Mouse (Mus musculus) C2C12 (cell line): ENCODE measurements at regions not wholly inside any gene's neighbourhood (a gene's known extent, or its start where the extent isn't known, plus 50 kb on each side); places are given as distances from the start of the nearest gene placed in this dataset.

ENCODE experiments used
- CEBPB ChIP-seq: IDR thresholded peaks from one replicate; pipeline ENCODE4 v1.6.1; 2011; ENCODE audit warnings: low read depth, mild to moderate bottlenecking, control low read depth, moderate library complexity
- CTCF ChIP-seq: IDR thresholded peaks from one replicate; pipeline ENCODE4 v1.5.1; 2011; ENCODE audit not compliant: control insufficient read depth, insufficient read depth, insufficient read length
- MAX ChIP-seq: IDR thresholded peaks from one replicate; pipeline ENCODE4 v1.6.1; 2011; ENCODE audit warnings: mild to moderate bottlenecking, control low read depth
- MYOG ChIP-seq: IDR thresholded peaks from one replicate; pipeline ENCODE4 v1.6.1; 2011; ENCODE audit not compliant: control insufficient read depth, insufficient read length; ENCODE audit errors: extremely low read depth
- USF1 ChIP-seq: IDR thresholded peaks from one replicate; pipeline ENCODE4 v1.6.1; 2011; ENCODE audit warnings: low read depth, mild to moderate bottlenecking, control low read depth, moderate library complexity

DNA sequence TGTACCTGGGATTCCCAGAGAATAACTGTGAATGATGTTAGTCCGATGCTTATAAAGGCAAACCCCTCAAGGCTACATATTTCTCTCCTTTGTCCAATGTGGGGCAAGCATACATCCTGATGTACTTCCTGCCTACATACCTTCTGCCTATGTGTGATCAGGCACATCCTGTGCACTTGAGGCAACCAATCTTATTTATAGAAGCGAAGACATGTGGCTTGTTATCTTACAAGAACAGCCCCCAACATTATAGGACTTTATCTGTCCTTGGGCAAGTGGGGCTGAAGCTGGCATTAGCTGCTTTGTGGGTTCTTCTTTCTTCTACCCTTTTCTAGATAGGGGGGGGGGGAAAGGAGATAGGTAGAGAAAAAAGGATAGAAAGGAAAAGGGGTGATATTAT, 91.7 kb downstream of the 4930564D02Rik start:
- no peak for TF ChIP-seq MYOG
- TF ChIP-seq CTCF, result no peak
- TF ChIP-seq USF1, result no peak
- TF ChIP-seq CEBPB, result no peak
- no peak for TF ChIP-seq MAX
